Mouse (Mus musculus) lung, postnatal 14 days (tissue): ENCODE measurements around the gene Minos1.

Source experiments
- DNase-seq: peaks from one replicate; pipeline ENCODE4 v3.0.0; 2021

Minos1 gene

GRCm38 (mm10) chr4:139142985-139143384 lies 12.1 kb upstream of the Minos1 start:
- DNase-seq = no peak

DNA sequence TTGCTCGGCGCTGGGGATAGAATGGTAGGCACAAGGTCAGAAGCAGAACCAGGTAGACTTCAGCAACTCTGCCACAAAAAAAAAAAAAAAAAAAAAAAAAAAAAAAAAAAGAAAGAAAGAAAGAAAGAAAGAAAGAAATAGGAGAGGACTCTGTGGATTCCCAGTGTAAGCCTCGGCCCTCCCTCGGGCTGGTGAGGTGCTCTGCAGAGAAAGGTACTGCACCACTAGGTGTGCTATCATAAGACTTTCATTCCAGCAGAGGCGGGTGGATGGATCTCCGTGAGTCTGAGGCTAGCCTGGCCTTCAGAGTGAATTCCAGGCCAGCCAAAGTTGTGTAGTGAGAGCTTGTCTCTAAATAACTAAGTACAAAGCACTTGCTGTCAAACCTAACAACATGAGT lies 10.9 kb upstream of the Minos1 start:
- DNase-seq = no peak

GRCm38 (mm10) chr4:139140267-139140666 lies 9.4 kb upstream of the Minos1 start:
- DNase-seq = no peak

DNA sequence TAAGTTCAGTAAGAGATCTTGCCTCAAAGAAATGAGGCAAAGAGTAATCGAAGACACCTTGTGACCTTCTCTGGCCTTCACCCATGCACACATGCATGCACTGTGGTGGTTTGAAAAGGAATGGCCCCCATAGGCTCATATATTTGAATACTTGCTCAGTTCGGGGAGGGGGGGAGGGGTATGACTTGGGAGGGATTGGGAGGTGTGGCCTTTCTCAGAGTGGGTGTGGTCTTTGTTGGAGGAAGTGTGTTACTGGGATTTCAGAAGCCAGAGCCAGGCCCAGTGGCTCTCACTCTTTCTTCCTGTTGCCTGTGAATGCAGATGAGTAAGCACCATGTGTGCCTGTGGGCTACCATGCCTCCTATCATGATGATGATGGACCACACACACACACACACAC lies 5.1 kb upstream of the Minos1 start:
- DNase-seq = no peak

- DNase-seq = no peak
Observed at GRCm38 (mm10) chr4:139133109-139133508, 2.2 kb upstream of the Minos1 start.

DNA sequence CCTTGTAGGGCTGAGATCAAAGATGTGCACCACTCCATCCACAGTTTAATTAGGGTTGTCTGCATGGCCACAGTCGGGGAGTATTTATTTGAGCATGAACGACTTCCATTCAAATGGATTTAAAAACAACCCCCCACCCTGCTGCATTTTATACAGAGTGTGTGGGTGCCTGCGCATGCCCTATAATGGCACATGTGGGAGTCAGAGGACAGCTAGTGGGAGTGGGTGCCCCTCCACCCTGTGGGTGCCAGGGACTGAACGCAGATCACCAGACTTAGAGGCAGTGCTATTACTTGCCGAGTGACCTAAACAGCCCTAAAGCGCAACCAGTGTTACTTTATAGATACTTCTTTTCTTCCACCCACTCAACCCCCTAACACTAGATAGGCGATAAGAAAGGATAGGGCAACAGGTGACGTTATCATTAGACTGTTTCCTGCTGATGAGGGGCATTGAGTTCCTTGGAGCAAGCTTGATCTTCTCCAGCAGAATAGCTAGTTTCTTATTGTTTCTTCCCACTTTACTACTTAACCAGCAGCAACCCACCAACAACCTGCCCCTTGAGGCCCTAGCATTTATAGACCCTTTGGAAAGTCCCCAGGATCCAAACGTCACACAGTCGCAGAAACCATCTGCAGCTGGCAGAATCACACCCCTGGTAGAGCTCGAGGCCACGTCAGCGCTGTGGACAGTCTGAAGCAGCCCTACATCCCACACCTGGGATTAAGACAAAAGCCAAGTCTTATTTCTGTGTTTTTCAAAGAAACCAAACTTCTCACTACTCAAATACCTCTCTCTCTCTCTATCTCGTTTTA lies 1.2 kb upstream of the Minos1 start:
- DNase-seq = no peak

DNA sequence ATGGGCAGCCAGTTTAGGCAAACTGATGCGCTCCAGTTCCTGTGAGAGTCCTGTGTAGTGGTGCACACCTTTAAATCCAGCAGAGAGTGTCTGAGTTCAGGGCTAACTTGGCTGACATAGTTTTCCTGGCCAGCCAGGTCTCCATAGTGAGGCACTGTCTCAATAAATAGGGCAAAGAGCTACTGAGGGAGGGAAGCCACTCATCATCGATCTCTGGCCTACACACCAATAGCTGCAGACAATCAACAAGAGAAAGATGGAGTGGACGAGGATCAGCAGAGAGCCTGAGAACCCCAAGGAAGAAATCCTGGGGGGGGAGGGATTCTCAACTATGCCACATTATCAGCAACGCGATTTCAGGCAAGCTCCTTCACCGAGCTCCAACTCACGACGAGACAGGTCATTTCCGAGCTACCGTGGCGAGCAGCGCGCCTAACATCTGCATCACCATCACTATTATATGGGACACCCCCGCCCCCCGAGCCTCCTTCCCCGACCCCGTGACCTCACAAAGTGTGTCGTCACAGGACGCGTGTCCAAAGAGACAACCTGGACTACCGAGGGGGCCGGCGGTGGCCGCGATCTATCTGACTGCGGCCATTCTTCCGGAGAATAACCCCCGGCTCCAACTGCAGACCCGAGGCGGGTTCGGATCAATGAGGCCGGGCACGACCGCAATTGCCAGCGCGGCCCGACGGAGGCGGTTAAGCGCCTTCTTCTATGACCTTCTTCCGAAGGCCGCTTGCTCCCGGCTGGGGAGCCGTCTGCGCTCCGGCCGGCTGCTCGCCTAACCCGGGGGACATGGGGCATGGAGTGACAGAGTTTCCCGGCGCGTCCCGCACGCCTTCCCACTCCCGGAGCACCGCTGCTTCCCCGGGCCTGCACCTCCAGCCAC lies 860 bp downstream of the Minos1 start:
- peak; percentile 26 for DNase-seq

DNA sequence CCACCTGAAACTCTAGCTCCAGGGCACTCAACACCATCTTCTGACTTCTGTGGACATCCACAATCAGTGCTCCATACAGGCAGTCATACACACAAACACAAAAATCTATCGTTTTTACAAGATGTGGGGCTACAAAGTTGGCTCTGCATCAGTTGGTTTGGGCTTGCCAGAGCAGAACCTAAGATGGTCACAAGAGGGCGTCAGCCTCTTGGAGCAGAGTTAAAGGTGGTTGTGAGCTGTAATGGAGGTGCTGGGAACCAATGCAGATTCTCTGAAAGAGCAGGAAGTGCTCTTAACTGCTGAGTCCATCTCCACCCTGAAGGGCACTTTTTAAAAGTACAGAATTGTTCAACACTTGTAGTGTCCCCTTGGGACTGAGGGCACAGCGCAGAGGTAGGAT lies 4.4 kb downstream of the Minos1 start:
- no peak for DNase-seq

DNA sequence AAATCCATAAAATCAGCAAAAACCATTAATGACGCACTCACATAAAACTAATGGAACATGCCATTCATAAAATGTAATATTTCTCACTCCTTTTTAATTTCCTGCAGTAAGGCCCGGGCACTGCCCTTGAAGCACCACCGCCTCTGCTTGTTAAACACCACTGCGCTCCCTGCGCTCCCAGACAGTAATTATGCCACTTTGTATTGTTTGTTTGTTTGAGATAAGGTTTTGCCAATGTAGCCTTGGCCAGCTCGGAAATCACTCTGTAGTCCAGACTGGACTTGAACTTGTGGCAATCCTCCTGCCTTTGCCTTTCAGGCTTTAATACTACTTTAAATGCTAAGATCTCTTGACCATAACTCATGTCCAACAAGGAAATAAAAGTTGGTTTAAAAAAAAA lies 6.0 kb downstream of the Minos1 start:
- DNase-seq = no peak

GRCm38 (mm10) chr4:139122557-139122956 lies 8.4 kb downstream of the Minos1 start:
- no peak for DNase-seq

- no peak for DNase-seq
Observed at GRCm38 (mm10) chr4:139120998-139121397, 9.9 kb downstream of the Minos1 start.

DNA sequence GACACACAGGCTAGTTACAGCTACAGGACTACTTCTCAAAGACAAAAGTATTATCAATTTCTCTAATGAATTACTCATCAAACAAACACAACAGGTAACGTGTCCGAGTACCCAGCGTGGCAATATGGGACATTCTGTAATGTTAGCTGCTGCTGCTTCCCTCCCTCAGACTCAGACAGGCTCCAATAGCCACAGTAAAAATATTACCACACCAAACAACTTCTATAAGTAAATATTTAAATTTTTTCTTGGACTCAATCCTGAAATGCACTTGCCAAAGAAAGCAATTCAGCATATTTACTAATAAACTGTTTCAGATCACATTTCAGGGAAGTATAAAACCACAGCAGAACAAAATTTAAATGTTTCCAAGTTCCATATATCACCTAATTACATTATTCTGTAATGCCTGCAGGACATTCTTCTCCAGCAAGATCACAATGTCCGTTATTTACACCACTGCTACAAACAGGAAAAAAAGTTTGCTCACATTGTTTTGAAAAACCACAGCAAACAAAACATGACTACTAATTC lies 10.6 kb downstream of the Minos1 start:
- DNase-seq = no peak

DNA sequence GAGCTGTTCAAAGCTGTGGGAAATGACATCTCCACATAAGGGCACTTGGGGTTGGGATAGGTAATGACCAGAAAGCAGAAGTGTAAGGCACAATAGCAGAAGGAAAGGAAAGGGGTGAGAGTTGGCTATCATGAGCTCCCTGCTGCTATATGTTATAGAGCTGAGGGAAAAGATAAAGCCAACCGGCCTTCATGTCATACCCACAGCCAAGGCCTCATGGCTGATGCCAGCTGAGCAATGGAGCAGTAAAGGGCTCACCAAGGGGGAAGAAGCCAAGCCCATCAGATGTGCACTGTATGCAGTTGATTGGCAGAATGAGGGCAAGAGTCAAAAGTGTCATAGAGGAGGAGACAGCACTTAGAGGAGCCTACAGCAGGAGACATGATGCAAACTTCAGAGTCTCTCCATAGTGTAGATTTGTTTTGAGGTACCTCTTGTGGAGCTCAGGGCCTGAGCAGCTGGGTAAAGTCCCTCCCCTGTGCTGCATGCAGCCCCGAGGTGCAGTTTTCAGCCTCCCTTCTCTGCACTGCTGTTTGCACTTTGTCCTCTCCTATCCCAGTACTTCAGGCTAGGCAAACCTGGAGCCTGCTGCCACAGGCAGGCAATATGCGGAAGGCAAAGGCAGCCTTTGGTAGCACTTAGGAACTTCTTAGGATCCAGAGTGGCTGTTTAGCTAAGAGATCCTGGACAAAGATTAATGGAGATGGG lies 14.4 kb downstream of the Minos1 start:
- DNase-seq = no peak

GRCm38 (mm10) chr4:139115721-139116120 lies 15.2 kb downstream of the Minos1 start:
- DNase-seq = no peak

- DNase-seq = no peak
Observed at GRCm38 (mm10) chr4:139112482-139112881, 18.4 kb downstream of the Minos1 start.

- DNase-seq = no peak
Observed at GRCm38 (mm10) chr4:139111421-139111820, 19.5 kb downstream of the Minos1 start.

GRCm38 (mm10) chr4:139110858-139111257 lies 20.1 kb downstream of the Minos1 start:
- no peak for DNase-seq

GRCm38 (mm10) chr4:139105453-139105852 lies 25.5 kb downstream of the Minos1 start:
- DNase-seq = no peak

DNA sequence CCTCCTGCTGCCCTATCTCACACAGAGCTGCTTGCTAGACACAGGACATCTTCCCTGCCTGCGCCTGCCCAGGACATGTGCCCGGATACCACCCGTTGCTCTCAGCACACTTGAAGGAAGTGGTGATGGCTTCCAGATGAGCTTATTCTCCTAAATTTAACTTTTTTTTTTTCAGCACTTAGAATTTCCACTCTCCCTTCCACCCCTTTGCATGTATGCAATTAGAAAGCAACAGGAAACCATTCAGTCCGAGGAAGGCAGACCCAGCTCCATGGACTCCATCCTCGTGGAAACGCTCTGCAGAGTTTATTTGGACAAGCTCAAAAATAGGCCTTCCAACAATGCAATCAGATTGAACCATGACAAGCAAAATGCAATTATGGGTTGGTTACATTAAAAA lies 29.4 kb downstream of the Minos1 start:
- no peak for DNase-seq

- no peak for DNase-seq
Observed at GRCm38 (mm10) chr4:139100326-139100725, 30.6 kb downstream of the Minos1 start.

- DNase-seq = peak; percentile 34
Observed at GRCm38 (mm10) chr4:139096201-139096600, 34.7 kb downstream of the Minos1 start.

DNA sequence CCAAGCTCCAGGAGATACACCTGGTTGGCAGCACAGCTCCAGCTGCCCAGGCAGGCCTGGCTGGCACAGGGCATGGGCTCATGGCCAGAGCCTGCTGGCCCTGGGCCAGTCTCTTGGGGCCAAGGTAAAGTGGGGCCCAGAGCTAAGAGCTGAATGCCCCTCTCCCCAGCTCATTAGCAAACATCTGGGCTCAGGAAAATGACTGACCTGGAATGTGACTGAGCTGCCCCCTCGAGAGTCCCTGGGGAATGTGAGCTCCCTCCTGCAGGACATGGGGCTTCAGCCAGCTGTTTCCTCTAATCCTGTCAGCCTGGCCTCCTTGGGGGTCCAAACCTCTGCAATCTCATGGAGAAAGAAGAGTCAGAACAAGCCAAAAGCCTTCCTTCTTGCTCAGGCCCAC lies 35.5 kb downstream of the Minos1 start:
- peak; percentile 46 for DNase-seq

DNA sequence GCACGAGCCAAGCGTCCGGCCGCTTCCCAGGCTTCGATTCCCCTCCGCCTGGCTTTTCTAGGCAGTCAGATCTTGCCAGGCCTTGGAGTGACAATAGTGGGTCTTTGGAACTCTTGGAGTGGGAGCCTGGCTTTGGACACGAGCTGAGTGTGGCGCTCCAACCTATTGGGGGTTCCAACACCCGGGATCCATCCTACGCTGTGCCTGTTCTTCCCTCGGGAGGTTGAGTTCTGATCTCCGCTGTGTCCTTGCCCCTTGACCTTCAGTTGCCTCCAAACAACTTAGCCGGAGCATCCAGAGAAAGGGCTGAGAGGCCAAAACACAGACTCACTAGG lies 37.8 kb downstream of the Minos1 start:
- DNase-seq = no peak
